Mouse (Mus musculus) liver, adult 2 months (tissue): ENCODE data around the gene Fgf18. TPM values are rescaled to one million over a fixed set of nuclear protein-coding genes. Genes with fewer than 3 reads are reported as not detected.

ENCODE experiments used
- DNase-seq: peaks from one replicate; pipeline ENCODE4 v3.0.0-alpha.2; 2011; ENCODE audit warnings: low read depth, low spot score; ENCODE audit errors: extremely low read depth
- H3K27ac ChIP-seq: fragments of 200-500 bp; replicated peaks from 2 replicates; pipeline ENCODE4 v1.5.1; 2012; ENCODE audit warnings: low read depth, mild to moderate bottlenecking, control low read depth, inconsistent platforms, low read length; ENCODE audit not compliant: insufficient read depth
- H3K27me3 ChIP-seq: fragments of 200-500 bp; 2 replicates; pipeline ENCODE4 v1.6.1; 2012; ENCODE audit warnings: mild to moderate bottlenecking, moderate library complexity, low read length, inconsistent platforms; ENCODE audit not compliant: control insufficient read depth, insufficient read depth
- H3K36me3 ChIP-seq: fragments of 200-500 bp; 2 replicates; pipeline ENCODE4 v1.6.1; 2012; ENCODE audit warnings: low read length, inconsistent platforms; ENCODE audit not compliant: control insufficient read depth, insufficient read depth
- H3K4me1 ChIP-seq: fragments of 200-500 bp; 2 replicates; pipeline ENCODE4 v1.6.1; 2011; ENCODE audit warnings: low read length; ENCODE audit not compliant: control insufficient read depth, insufficient read depth
- H3K4me3 ChIP-seq: fragments of 200-500 bp; 2 replicates; pipeline ENCODE4 v1.5.1; 2011; ENCODE audit warnings: low read depth, mild to moderate bottlenecking, control low read depth, low read length, moderate library complexity; ENCODE audit not compliant: insufficient read depth
- H3K79me2 ChIP-seq: fragments of 200-500 bp; 2 replicates; pipeline ENCODE4 v1.6.1; 2012; ENCODE audit warnings: inconsistent platforms, mild to moderate bottlenecking, low read length, moderate library complexity; ENCODE audit not compliant: control insufficient read depth, insufficient read depth
- H3K9ac ChIP-seq: fragments of 200-500 bp; 2 replicates; pipeline ENCODE4 v1.6.1; 2012; ENCODE audit warnings: low read depth, mild to moderate bottlenecking, control low read depth, inconsistent platforms, low read length
- CTCF ChIP-seq: fragments of 200-500 bp; IDR thresholded peaks from 2 replicates; pipeline ENCODE4 v1.5.1; 2011; ENCODE audit warnings: low read depth, low read length, control low read depth
- POLR2A ChIP-seq: fragments of 200-500 bp; IDR thresholded peaks from 2 replicates; pipeline ENCODE4 v1.6.1; 2011; ENCODE audit warnings: low read length, control low read depth; ENCODE audit not compliant: insufficient read depth; ENCODE audit errors: extremely low read depth
- WGBS: fragments of 180-500 bp; shearing (Covaris S2); methylation state at CpG from one replicate; pipeline ENCODE4 v1.1.7; 2018; 5-methylcytosine and 5-hydroxymethylcytosine counted together
- polyA plus RNA-seq: library from polyadenylated mRNA; depleted of rRNA; stranded (reverse); fragments of >200 nt; gene quantifications from 2 replicates; pipeline ENCODE4 v1.2.3, GENCODE M21; 2012; rRNA removed
- total RNA-seq: library from RNA; depleted of rRNA; stranded (reverse); fragments of >200 nt; gene quantifications from 2 replicates; pipeline ENCODE4 v1.2.3, GENCODE M21; 2014; rRNA removed

Fgf18 gene
- total RNA-seq (not detected in 2 replicates), polyA plus RNA-seq (not detected in 2 replicates)

- H3K79me2 ChIP-seq = no peaks in the 10 kb centered on the region
- H3K4me1 ChIP-seq = peaks cover 6% of the 10 kb centered on the region; the same call in 1 of the 2 replicates
- H3K9ac ChIP-seq = no peak within 1 kb of the TSS; the same call in 1 of the 2 replicates
- H3K27ac ChIP-seq = no peak within 1 kb of the TSS
- H3K4me3 ChIP-seq = peak within 1 kb of the TSS; percentile 42; the same call in 1 of the 2 replicates
- H3K36me3 ChIP-seq = peaks cover 13% of the 10 kb centered on the region
- peaks cover 22% of the 10 kb centered on the region for H3K27me3 ChIP-seq
- TF ChIP-seq POLR2A (no peak), CTCF (no peak)
- DNase-seq = no peak
- 2% methylated on average over 49 of the region's 53 CpGs for WGBS
Measured at GRCm38 (mm10) chr11:33147171-33147571, at the start of gene Fgf18. Gene Fgf18, minus strand, starts transcription at chr11:33147400.

- Histone ChIP-seq H3K27ac (no peak overlapping the region), H3K9ac (no peak overlapping the region), H3K4me3 (no peak overlapping the region), H3K79me2 (no peaks in the 10 kb centered on the region), H3K27me3 (peaks cover 34% of the 10 kb centered on the region), H3K4me1 (no peaks in the 10 kb centered on the region; the same call in 1 of the 2 replicates), H3K36me3 (no peaks in the 10 kb centered on the region)
- DNase-seq = no peak
- no peak for TF ChIP-seq CTCF
- no peak for TF ChIP-seq POLR2A
- WGBS = 10% methylated on average over 24 of the region's 24 CpGs
Measured at GRCm38 (mm10) chr11:33196447-33197132, 49.4 kb upstream of the Fgf18 start.

DNA sequence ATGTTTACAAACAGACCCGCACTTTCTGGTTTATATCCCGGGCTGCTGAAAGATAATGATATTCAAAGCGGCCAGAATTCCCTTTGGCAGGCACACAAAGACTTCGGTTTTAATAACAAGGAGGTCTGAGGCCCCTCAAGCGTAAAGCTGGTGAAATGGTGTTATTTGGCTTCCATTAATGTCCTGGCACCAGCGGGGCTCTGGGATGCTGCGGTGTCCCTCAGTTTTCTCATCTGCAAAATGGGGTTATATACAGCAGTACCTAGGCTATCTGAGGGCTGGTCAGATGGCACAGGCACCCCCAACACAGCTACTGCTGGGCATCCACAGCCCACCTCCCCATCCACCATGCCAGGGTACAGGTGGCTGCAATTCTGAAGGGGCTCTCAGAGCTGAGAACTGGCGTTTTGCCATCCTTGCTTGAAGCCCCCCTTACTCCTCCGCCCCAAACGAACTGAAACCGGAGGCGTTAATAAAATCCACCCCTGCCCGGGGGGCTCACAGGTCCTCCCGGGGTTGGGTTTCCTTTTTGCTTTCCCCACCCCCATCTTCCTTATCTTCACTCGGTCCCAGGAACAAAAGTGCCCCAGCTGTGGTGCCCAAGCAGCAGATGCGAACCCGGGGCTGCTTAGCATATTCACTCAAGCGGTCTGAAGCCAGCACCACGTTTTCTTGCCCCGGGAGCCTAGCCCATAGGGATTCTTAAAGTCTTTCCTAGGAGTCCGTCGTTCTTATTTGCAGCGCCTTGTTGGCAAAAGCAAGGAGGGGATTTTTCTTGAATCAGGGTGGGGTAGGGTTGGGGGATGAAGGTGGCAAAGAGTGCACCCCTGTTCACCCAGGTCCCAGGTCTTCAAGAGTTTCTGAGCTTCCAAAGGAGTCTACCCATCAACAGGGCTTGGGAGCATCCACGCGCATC, 48.6 kb upstream of the Fgf18 start:
- Histone ChIP-seq H3K36me3 (no peaks in the 10 kb centered on the region), H3K27ac (no peak overlapping the region), H3K79me2 (no peaks in the 10 kb centered on the region), H3K4me3 (no peak overlapping the region), H3K27me3 (peaks cover 27% of the 10 kb centered on the region), H3K4me1 (no peaks in the 10 kb centered on the region; the same call in 1 of the 2 replicates), H3K9ac (no peak overlapping the region)
- TF ChIP-seq CTCF (no peak), POLR2A (no peak)
- no peak for DNase-seq
- WGBS = 8% methylated on average over 25 of the region's 25 CpGs

GRCm38 (mm10) chr11:33195061-33195460, 47.9 kb upstream of the Fgf18 start:
- peaks cover 26% of the 10 kb centered on the region for H3K27me3 ChIP-seq
- no peaks in the 10 kb centered on the region for H3K36me3 ChIP-seq
- H3K4me3 ChIP-seq = no peak overlapping the region
- WGBS = 35% methylated on average over 7 of the region's 7 CpGs
- no peaks in the 10 kb centered on the region for H3K4me1 ChIP-seq
- no peak overlapping the region for H3K9ac ChIP-seq
- no peak overlapping the region for H3K27ac ChIP-seq
- TF ChIP-seq CTCF = no peak
- TF ChIP-seq POLR2A = no peak
- DNase-seq = no peak
- no peaks in the 10 kb centered on the region for H3K79me2 ChIP-seq

GRCm38 (mm10) chr11:33193695-33194094, 46.5 kb upstream of the Fgf18 start:
- TF ChIP-seq CTCF (no peak), POLR2A (no peak)
- Histone ChIP-seq H3K79me2 (no peaks in the 10 kb centered on the region), H3K36me3 (no peaks in the 10 kb centered on the region), H3K4me3 (no peak overlapping the region), H3K27me3 (peaks cover 19% of the 10 kb centered on the region), H3K27ac (no peak overlapping the region), H3K9ac (no peak overlapping the region), H3K4me1 (no peaks in the 10 kb centered on the region)
- DNase-seq = no peak
- WGBS = 7% methylated on average over 12 of the region's 12 CpGs
